Mouse (Mus musculus) heart, adult 2 months (tissue): ENCODE data around the gene Atl2. TPM values are rescaled to one million over a fixed set of nuclear protein-coding genes. Genes with fewer than 3 reads are reported as not detected.

Source experiments
- DNase-seq, 2 experiments: peaks; one replicate each; pipeline ENCODE4 v3.0.0; 2021
- H3K27ac ChIP-seq: fragments of 200-600 bp; 2 replicates; pipeline ENCODE4 v1.8.1; 2022
- H3K27me3 ChIP-seq: fragments of 200-500 bp; 2 replicates; pipeline ENCODE4 v1.6.1; 2012; ENCODE audit warnings: mild to moderate bottlenecking, low read length, inconsistent platforms, mixed read lengths; ENCODE audit not compliant: control insufficient read depth, insufficient read depth
- H3K36me3 ChIP-seq: fragments of 200-500 bp; 2 replicates; pipeline ENCODE4 v1.6.1; 2012; ENCODE audit warnings: low read length, inconsistent platforms; ENCODE audit not compliant: control insufficient read depth, insufficient read depth
- H3K4me1 ChIP-seq: fragments of 200-500 bp; 2 replicates; pipeline ENCODE4 v1.6.1; 2011; ENCODE audit warnings: low read length; ENCODE audit not compliant: control insufficient read depth, insufficient read depth
- H3K4me3 ChIP-seq: fragments of 200-600 bp; 2 replicates; pipeline ENCODE4 v1.8.1; 2022
- H3K79me2 ChIP-seq: fragments of 200-500 bp; replicated peaks from 2 replicates; pipeline ENCODE4 v1.6.1; 2012; ENCODE audit warnings: mild to moderate bottlenecking, inconsistent platforms, low read length, moderate library complexity, mixed read lengths; ENCODE audit not compliant: control insufficient read depth, insufficient read depth
- H3K9ac ChIP-seq: fragments of 200-500 bp; 2 replicates; pipeline ENCODE4 v1.6.1; 2012; ENCODE audit warnings: low read depth, mild to moderate bottlenecking, control low read depth, inconsistent platforms, low read length, mixed read lengths
- CTCF ChIP-seq: fragments of 200-600 bp; IDR thresholded peaks from 2 replicates; pipeline ENCODE4 v1.8.1; 2022; ENCODE audit warnings: antibody characterized with exemption, mild to moderate bottlenecking, moderate library complexity
- EP300 ChIP-seq: fragments of 200-500 bp; IDR thresholded peaks from 2 replicates; pipeline ENCODE4 v1.6.1; 2011; ENCODE audit warnings: low read depth, low read length, control low read depth; ENCODE audit not compliant: insufficient read depth
- POLR2A ChIP-seq: fragments of 200-500 bp; IDR thresholded peaks from 2 replicates; pipeline ENCODE4 v1.6.1; 2011; ENCODE audit warnings: mild to moderate bottlenecking, low read depth, low read length, control low read depth; ENCODE audit not compliant: insufficient read depth
- WGBS: fragments of 180-500 bp; shearing (Covaris S2); methylation state at CpG from one replicate; pipeline ENCODE4 v1.1.7; 2018; 5-methylcytosine and 5-hydroxymethylcytosine counted together
- intact Hi-C: fragments of 180-260 bp; cut with DNase I; formaldehyde crosslinking; loops from one replicate; pipeline ENCODE4 v1.15.1; 2025
- polyA plus RNA-seq: library from polyadenylated mRNA; depleted of rRNA; stranded (reverse); fragments of >200 nt; gene quantifications from 2 replicates; pipeline ENCODE4 v1.2.3, GENCODE M21; 2012
- total RNA-seq, 2 experiments: library from RNA; stranded (reverse); gene quantifications; 2 replicates each; pipeline ENCODE4 v1.2.3; 2021

The Atl2 gene
- total and polyA plus RNA-seq, 3 experiments, result 16.0 to 36.4 (median 31.9) TPM

GRCm38 (mm10) chr17:79894971-79895882 is 696 bp downstream of the Atl2 start:
- H3K4me1 ChIP-seq, result peaks cover 4% of the 10 kb centered on the region
- peak; percentile 78 to 79 for DNase-seq
- peak overlapping the region; percentile 97 for H3K27ac ChIP-seq
- peaks cover 2% of the 10 kb centered on the region; the same call in 1 of the 2 replicates for H3K27me3 ChIP-seq
- peaks cover 6% of the 10 kb centered on the region; the same call in 1 of the 2 replicates for H3K36me3 ChIP-seq
- intact Hi-C loops, result loop anchor here (5.0 kb wide), 2 partner anchors 167 to 587 kb away; partner anchors contain the start of genes Hnrnpll and Sos1
- H3K79me2 ChIP-seq, result peaks cover 2% of the 10 kb centered on the region; the same call in 1 of the 2 replicates
- H3K9ac ChIP-seq, result peak overlapping the region; percentile 93
- 2% methylated on average over 88 of the region's 100 CpGs for WGBS
- no peak for TF ChIP-seq EP300
- peak; percentile 23 for TF ChIP-seq CTCF
- peak overlapping the region; percentile 72 for H3K4me3 ChIP-seq

- Histone ChIP-seq H3K79me2 (peaks cover 3% of the 10 kb centered on the region; the same call in 1 of the 2 replicates), H3K4me1 (peaks cover 7% of the 10 kb centered on the region), H3K9ac (peak overlapping the region; percentile 23; the same call in 1 of the 2 replicates), H3K36me3 (peaks cover 6% of the 10 kb centered on the region; the same call in 1 of the 2 replicates), H3K27ac (no peak overlapping the region; the same call in 1 of the 2 replicates), H3K4me3 (no peak overlapping the region; the same call in 1 of the 2 replicates), H3K27me3 (peaks cover 2% of the 10 kb centered on the region; the same call in 1 of the 2 replicates)
- intact Hi-C loops, result no loop called here
- TF ChIP-seq EP300, result no peak
- TF ChIP-seq POLR2A, result no peak
- TF ChIP-seq CTCF, result no peak
- DNase-seq, result no peak
- 39% methylated on average over 4 of the region's 4 CpGs for WGBS
These were observed 1.9 kb downstream of the Atl2 start for GRCm38 (mm10) chr17:79894054-79894453.

DNA sequence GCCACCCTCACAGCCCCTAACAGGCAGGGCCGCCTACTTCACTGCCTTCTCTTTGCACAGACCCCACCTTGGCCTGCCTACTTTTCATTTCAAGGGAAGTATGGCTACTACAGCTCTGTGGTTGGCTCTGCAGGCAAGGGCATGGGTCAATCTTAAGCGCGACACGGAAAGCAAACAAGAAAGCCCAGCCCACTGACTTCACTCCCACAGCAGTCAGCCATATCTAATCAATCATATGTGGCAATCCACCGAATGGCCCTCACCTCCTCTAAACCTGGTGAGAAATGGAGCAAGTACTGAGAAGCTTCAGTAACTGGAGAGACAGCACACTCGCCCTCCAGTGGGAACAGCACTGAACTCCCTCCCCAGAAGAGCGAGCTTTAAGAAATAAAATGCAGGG is 4.0 kb downstream of the Atl2 start:
- Histone ChIP-seq H3K27me3 (no peaks in the 10 kb centered on the region), H3K4me1 (peaks cover 9% of the 10 kb centered on the region), H3K36me3 (peaks cover 11% of the 10 kb centered on the region), H3K27ac (no peak overlapping the region), H3K9ac (no peak overlapping the region), H3K79me2 (peaks cover 3% of the 10 kb centered on the region; the same call in 1 of the 2 replicates), H3K4me3 (no peak overlapping the region)
- peak; percentile 19; the same call in 1 of the 2 replicates for TF ChIP-seq CTCF
- no peak for TF ChIP-seq EP300
- TF ChIP-seq POLR2A, result no peak
- no peak for DNase-seq
- 64% methylated on average over 7 of the region's 7 CpGs for whole genome bisulfite sequencing
- intact Hi-C loops, result loop anchor here (2.0 kb wide), 1 partner anchor 315 kb away; the partner anchor contains the start of genes Srsf7 and Ttc39d

- Histone ChIP-seq H3K27ac (no peak overlapping the region), H3K36me3 (peaks cover 8% of the 10 kb centered on the region), H3K9ac (no peak overlapping the region), H3K27me3 (no peaks in the 10 kb centered on the region), H3K4me1 (peaks cover 8% of the 10 kb centered on the region), H3K79me2 (peaks cover 5% of the 10 kb centered on the region; the same call in 1 of the 2 replicates), H3K4me3 (no peak overlapping the region)
- WGBS, result 74% methylated on average over 1 of the region's 1 CpGs
- no peak for DNase-seq
- no peak for TF ChIP-seq POLR2A
- no peak for TF ChIP-seq EP300
- TF ChIP-seq CTCF, result no peak
- intact Hi-C loops, result no loop called here
These were observed 8.0 kb downstream of the Atl2 start for GRCm38 (mm10) chr17:79887926-79888325.

GRCm38 (mm10) chr17:79883198-79883597 is 12.7 kb downstream of the Atl2 start:
- TF ChIP-seq POLR2A, result no peak
- no peak for TF ChIP-seq EP300
- no peak for TF ChIP-seq CTCF
- intact Hi-C loops, result no loop called here

More at GRCm38 (mm10) chr17:79883198-79883597, 12.7 kb downstream of the Atl2 start:
- no peak overlapping the region for H3K27ac ChIP-seq
- H3K4me1 ChIP-seq, result peaks cover 4% of the 10 kb centered on the region
- no peaks in the 10 kb centered on the region for H3K27me3 ChIP-seq
- no peak overlapping the region for H3K9ac ChIP-seq
- DNase-seq, result no peak
- H3K36me3 ChIP-seq, result peaks cover 2% of the 10 kb centered on the region
- peaks cover 4% of the 10 kb centered on the region for H3K79me2 ChIP-seq
- WGBS, result 26% methylated on average over 4 of the region's 4 CpGs
- no peak overlapping the region for H3K4me3 ChIP-seq
